Mouse (Mus musculus) heart, adult 18-20 months (tissue): ENCODE results near the gene Gm5475. TPM values are rescaled to one million over a fixed set of nuclear protein-coding genes. Genes with fewer than 3 reads are reported as not detected.

ENCODE experiments used
- DNase-seq, 2 experiments: peaks; one replicate each; pipeline ENCODE4 v3.0.0; 2021 to 2022; ENCODE audit warnings: mixed read lengths in 1 of 2
- long read RNA-seq, 2 experiments: library from polyadenylated mRNA; stranded (forward); transcript quantifications; one replicate each; pipeline ENCODE4 v2.0.0; 2021
- total RNA-seq, 2 experiments: library from RNA; stranded (reverse); gene quantifications; 2 replicates each; pipeline ENCODE4 v1.2.3; 2021

Gm5475 gene
- not detected for total RNA-seq
- long read RNA-seq, experiment 1: 0 reads
- long read RNA-seq, experiment 2: 0 reads

- peak in 1 of 2 experiments; percentile 38 for DNase-seq
Measured at GRCm38 (mm10) chr15:100421758-100422197, at the start of gene Gm5475. Gene Gm5475, plus strand, starts transcription at chr15:100422147.

- DNase-seq: peak; percentile 53 to 77
Measured at GRCm38 (mm10) chr15:100375066-100375465, 46.9 kb upstream of the Gm5475 start.

GRCm38 (mm10) chr15:100377847-100378505 is 44.0 kb upstream of the Gm5475 start:
- DNase-seq: peak; percentile 8 to 15

GRCm38 (mm10) chr15:100379658-100380057 is 42.3 kb upstream of the Gm5475 start:
- DNase-seq: no peak

- DNase-seq: no peak
Measured at GRCm38 (mm10) chr15:100380104-100380503, 41.8 kb upstream of the Gm5475 start.

GRCm38 (mm10) chr15:100385705-100386104 is 36.2 kb upstream of the Gm5475 start:
- no peak for DNase-seq

GRCm38 (mm10) chr15:100387544-100388223 is 34.3 kb upstream of the Gm5475 start:
- no peak for DNase-seq

DNA sequence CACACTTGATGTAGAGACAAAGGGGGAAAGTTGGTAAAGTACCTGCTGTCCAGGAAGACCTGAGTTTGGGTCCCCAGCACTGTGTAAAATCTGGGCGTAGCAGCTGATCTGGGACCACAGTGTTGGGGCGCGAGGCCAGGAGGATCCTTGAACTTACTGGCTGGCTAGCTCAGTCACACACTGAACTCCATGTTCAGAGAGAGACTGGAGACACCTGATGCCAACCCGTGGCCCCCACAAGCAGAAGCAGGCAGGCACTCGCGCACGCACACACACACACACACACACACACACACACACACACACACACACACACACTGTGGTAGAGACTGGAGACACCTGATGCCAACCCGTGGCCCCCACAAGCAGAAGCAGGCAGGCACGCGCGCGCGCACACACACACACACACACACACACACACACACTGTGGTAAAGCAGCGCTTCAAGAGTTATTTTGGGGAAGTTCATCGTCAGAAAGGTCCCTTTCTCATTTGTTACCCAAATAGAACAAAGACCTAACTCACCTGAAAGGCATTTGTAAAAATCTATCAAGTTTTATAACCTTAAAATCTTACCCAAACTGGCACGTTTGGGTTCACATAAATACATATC is 33.6 kb upstream of the Gm5475 start:
- no peak for DNase-seq

- no peak for DNase-seq
Measured at GRCm38 (mm10) chr15:100388886-100389285, 33.1 kb upstream of the Gm5475 start.

DNA sequence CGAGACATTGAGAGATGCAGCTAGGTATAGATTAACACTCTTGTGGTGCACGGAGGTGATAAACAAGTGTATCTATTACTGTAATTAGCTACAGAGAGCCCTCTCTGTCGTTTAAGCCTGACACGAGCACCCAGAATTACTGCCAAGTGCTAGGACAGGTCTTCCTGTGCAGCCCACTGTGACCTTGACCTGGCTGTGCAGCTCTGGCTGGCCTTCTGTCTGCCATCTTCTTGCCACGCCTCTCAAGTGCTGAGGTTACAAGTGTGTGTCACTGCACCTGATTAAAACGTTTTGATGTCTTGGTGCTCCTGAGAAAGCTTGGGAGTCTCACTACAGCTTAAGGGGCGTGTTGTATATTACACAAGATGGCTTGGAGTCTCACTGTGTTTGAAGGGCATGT is 30.9 kb upstream of the Gm5475 start:
- no peak for DNase-seq

- DNase-seq: no peak
Measured at GRCm38 (mm10) chr15:100391599-100391998, 30.3 kb upstream of the Gm5475 start.

GRCm38 (mm10) chr15:100393016-100393415 is 28.9 kb upstream of the Gm5475 start:
- no peak for DNase-seq

- DNase-seq: no peak
Measured at GRCm38 (mm10) chr15:100395561-100395960, 26.4 kb upstream of the Gm5475 start.

DNA sequence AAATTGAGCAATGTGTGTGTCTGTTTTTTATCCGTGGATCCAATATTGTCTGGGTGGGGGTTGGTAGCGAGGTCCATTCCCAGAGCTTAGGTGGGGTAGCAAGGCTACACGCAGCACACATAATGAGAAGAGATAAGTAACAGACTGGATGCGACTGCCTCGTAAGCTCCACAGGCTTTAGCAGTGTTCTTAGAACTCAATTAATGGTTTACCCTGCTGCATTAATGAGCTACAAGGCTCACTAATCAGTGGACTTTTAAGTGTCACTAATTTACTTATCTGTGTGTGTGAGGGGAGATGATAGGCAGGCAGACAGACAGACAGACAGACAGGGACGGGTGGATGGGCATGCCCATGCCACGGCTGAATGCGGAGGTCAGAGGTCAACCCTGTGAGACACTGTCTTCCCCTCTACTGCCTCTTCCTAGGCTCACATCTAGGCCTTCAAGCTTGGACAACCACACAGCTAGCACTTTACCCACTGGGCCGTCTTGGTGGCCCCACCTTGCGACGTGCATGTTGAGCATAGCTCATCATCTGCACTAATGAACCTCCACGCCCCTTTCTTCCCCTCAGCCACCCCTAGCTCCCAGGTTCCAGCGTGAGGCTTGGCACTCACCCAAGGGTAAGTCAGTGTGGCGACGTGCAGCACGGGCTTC is 21.2 kb upstream of the Gm5475 start:
- no peak for DNase-seq

DNA sequence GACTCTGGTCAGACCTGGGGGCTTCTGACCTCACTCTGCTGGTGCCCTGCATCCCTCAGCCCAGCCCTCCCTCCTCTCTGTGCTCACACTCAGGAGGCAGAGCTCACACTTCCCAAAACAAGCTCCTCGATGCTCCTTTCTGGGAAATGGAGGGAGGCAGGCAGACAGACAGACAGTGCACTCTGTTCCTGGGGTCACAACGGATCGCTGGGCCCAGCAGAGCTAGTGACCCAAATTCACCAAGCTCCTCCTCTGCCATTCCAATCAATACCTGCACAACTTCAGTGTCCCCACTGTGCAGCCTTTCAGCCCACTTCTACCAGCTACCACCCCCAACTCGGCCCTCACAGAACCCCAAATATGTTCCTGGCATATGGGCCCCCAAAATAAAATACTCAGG is 20.1 kb upstream of the Gm5475 start:
- no peak for DNase-seq

DNA sequence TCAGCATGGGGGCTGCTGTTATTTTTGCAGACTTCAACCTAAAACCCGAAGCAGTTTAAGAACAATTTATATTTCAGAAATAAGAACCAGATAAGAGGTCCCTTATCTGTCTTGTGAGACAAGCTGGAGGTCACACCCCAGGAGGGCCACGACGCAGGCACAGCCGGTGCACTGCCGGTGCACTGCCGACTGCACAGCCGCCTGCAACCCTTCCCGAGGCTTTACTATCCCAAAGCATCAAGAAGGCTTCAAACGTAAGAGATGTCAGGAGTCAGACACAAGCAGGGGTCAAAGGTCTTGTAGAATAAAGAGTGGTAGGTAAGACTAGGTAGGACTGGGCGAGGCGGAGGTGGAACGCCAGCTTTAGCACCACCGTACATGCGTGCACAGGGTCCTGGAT is 19.6 kb upstream of the Gm5475 start:
- DNase-seq: no peak

DNA sequence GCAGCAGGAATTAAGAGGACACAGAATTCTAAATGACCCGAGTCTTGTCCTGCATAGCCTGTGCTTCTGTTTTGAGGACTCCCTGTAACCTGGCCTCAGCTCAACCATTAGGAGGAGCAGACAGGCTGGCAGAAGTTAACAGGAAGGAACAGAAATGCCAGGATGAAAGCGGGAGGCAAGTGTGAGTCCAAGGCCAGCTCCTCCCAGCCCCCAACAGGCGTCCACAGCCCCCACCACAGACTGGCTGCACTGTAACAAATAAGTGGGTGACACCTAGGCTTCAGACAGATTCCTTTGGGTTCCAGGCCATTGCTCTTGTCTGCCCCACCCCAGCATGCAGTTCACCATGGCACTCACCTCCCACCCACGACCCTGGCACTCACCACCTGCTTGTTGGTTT is 19.1 kb upstream of the Gm5475 start:
- no peak for DNase-seq

DNA sequence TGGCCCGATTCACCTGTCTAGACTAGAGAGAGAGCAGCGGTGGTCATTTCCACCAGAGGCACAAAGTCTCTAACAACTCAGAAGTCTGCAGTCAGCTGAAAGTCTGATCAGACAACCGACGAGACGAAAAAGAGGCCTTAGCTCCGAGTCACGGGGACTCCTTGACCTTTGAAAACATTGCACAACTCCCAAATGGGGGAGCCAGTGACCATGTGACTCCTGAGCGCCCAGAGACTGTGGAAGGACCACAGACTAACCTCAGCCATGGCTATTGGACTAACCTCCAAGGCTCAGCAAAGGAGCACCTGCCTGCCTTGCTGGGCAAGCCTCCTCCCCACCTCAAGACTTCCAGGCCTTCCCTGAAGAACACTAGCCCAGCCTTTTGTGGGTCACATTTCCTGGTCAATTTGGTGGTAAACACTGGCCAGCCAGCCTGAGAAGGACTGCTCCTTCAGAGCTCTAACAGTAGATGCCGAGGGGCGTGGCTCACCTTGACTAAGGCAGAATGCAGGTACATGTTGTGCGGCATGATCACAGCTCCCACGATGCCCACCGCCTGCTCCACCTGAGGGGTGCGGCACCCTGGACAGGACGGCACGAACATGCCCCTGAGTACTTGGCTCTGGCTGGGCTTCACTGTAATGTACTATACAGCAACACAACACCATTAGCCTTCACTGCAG is 18.5 kb upstream of the Gm5475 start:
- DNase-seq: no peak

- no peak for DNase-seq
Measured at GRCm38 (mm10) chr15:100406088-100406487, 15.9 kb upstream of the Gm5475 start.

- no peak for DNase-seq
Measured at GRCm38 (mm10) chr15:100410918-100411672, 10.9 kb upstream of the Gm5475 start.

DNA sequence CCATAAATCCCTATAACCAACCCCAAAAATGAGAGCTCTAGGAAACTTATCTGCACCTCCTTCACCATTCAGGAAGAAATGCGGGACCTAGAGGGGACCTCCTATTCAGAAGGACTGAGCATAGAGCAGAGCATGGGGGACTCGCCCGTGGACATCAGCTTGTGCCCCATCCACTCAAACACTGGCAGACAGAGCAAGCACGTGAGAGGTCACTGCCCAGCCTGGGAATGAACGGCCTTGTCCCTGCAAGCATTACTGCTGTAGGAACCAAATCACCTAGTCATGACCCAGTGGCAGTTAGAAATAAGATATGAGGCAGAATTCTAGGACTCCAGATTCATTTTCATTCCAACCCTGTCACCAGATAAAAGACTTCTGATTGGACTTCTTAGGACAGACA is 10.2 kb upstream of the Gm5475 start:
- no peak for DNase-seq
